9 mouse cellular contexts compared by ENCODE assay signal in genomic region chr4:136239622-136240021, GRCm38 (mm10). TPM values are rescaled to one million over a fixed set of nuclear protein-coding genes. Genes with fewer than 3 reads are reported as not detected.
DNase-seq lines count a peak whose midpoint lies in the region; ATAC-seq and TF ChIP-seq lines count a peak whose summit lies in the region.
"Had no signal": no experiment of that assay in that cellular context is flagged by ENCODE, and none has a peak within 500 bp of the region (broad histone marks: within the 10 kb centered on the region; RNA-seq: fewer than 3 reads in every experiment).

No protein-coding gene starts in this region.

- WGBS in heart, embryonic 15.5 days = 22% methylated on average over 8 of the region's 8 CpGs

- peaks cover 63% of the 10 kb centered on the region for H3K4me1 ChIP-seq in E14TG2a.4 (replicated peaks; ENCODE audit: low read depth, low read length)
- H3K4me1 ChIP-seq in heart, embryonic 15.5 days (replicated peaks) = peaks cover 9% of the 10 kb centered on the region

- no peaks in the 10 kb centered on the region for H3K27me3 ChIP-seq in E14TG2a.4 (ENCODE audit: insufficient read depth, low read length)
- H3K27me3 ChIP-seq in heart, embryonic 15.5 days = peaks cover 39% of the 10 kb centered on the region

- peaks cover 7% of the 10 kb centered on the region for H3K9me3 ChIP-seq in E14TG2a.4 (ENCODE audit: low read length)
- H3K9me3 ChIP-seq in heart, embryonic 15.5 days (replicated peaks) = no peaks in the 10 kb centered on the region
- H3K9me3 ChIP-seq: limb, embryonic 13.5 days had no signal

- H3K4me3 ChIP-seq in E14TG2a.4 (replicated peaks; ENCODE audit: low read length) = 0 out of 2 replicates have a peak overlapping the region, but pooled peaks have one; percentile 37
- H3K4me3 ChIP-seq in heart, embryonic 15.5 days = no peak overlapping the region
- H3K4me3 ChIP-seq: limb, embryonic 13.5 days had no signal

- no peak overlapping the region for H3K27ac ChIP-seq in heart, embryonic 15.5 days
- H3K27ac ChIP-seq: limb, embryonic 13.5 days had no signal

- H3K4me2 ChIP-seq in heart, embryonic 15.5 days = no peak overlapping the region
- H3K4me2 ChIP-seq: limb, embryonic 13.5 days had no signal

- H3K9ac ChIP-seq in heart, embryonic 15.5 days = no peak overlapping the region
- H3K9ac ChIP-seq: limb, embryonic 13.5 days had no signal

- 0 out of 2 replicates have a peak, but pooled peaks have one; percentile 28 for ATAC-seq in heart, embryonic 15.5 days (replicated peaks; ENCODE audit: insufficient number of reproducible peaks, insufficient read depth, low FRiP score, low read depth)

- H3K36me3 ChIP-seq in E14TG2a.4 (ENCODE audit: insufficient read depth, low read length) = peaks cover 82% of the 10 kb centered on the region
- H3K36me3 ChIP-seq in heart, embryonic 15.5 days = no peaks in the 10 kb centered on the region

- peak; percentile 65 for TF ChIP-seq CTCF in E14TG2a.4 (conservative IDR thresholded peaks at IDR 0.05; ENCODE audit: low read length)

- peak; percentile 86 for DNase-seq in adrenal gland, adult 2 months
- peak; percentile 79 for DNase-seq in embryo, embryonic 9.5 days (ENCODE audit: extremely low spot score)
- DNase-seq in layer of hippocampus, adult 9-11 months = peak; percentile 88
- peak; percentile 90 for DNase-seq in lung, postnatal 10 days
- DNase-seq in right cerebral cortex, postnatal 36 days (ENCODE audit: low spot score in 2 of 2) = peak; percentile 59 to 65
- DNase-seq in urinary bladder, postnatal 36 days (ENCODE audit: low spot score in 2 of 2) = peak; percentile 77 to 86

RNA-seq across cellular contexts. Expression of gene Tcea3, which starts 7.9 kb away (rescaled TPM):
- 1 to 10 TPM; 1.7 to 2.7 TPM for total RNA-seq in adrenal gland, adult 2 months (2021)
- polyA plus RNA-seq in adrenal gland, adult 2 months (2012; rRNA removed) = 0.13 and 0.54 TPM in 2 replicates
- polyA plus RNA-seq in heart, embryonic 15.5 days (2015; fragmentation: Nextera tagmentation; extraction: Ambion mirVana) = 47.7 and 61.6 TPM in 2 replicates

RNA-seq across cellular contexts. Expression of gene Asap3, which starts 33.5 kb away (rescaled TPM):
- total RNA-seq in adrenal gland, adult 2 months (2021) = 1 to 10 TPM; 1.4 to 3.6 TPM
- 3.2 and 4.2 TPM in 2 replicates for polyA plus RNA-seq in adrenal gland, adult 2 months (2012; rRNA removed)
- 2.6 and 4.8 TPM in 2 replicates for polyA plus RNA-seq in heart, embryonic 15.5 days (2015; fragmentation: Nextera tagmentation; extraction: Ambion mirVana)

RNA-seq across cellular contexts. Expression of gene Zfp46, which starts 44.9 kb away (rescaled TPM):
- total RNA-seq in adrenal gland, adult 2 months (2021) = 10 to 100 TPM; 17.2 to 17.3 TPM
- polyA plus RNA-seq in adrenal gland, adult 2 months (2012; rRNA removed) = 10.4 and 11.2 TPM in 2 replicates
- polyA plus RNA-seq in heart, embryonic 15.5 days (2015; fragmentation: Nextera tagmentation; extraction: Ambion mirVana) = 18.3 and 21.5 TPM in 2 replicates

Comparison
In these comparisons a context has a peak if more than half of its experiments do, and no peak if none do; other contexts are left out.
1. RNA of gene Tcea3, which starts 7.9 kb away (polyA plus RNA-seq): 47.7 to 61.6 TPM in heart, embryonic 15.5 days; 0.13 to 0.54 TPM in adrenal gland, adult 2 months; every median in the first group is over 10 times any median in the second.
2. Peak in every context shown above with its lines, with median percentiles within 50 percentile points of each other: DNase-seq.